Mouse (Mus musculus) embryonic facial prominence, embryonic 14.5 days (tissue): ENCODE data around the gene 1700019N19Rik. TPM values are rescaled to one million over a fixed set of nuclear protein-coding genes. Genes with fewer than 3 reads are reported as not detected.

Source experiments
- ATAC-seq: fragments of 200-750 bp; cut with Nextera tagmentation; 2 replicates; pipeline ENCODE4 v1.8.0; 2017; ENCODE audit warnings: low read depth, moderate number of reproducible peaks, moderate TSS enrichment
- DNase-seq: peaks from one replicate; pipeline ENCODE4 v3.0.0-alpha.2; 2015; ENCODE audit warnings: low spot score
- H3K27ac ChIP-seq: fragments of 300-500 bp; sonication (generic); replicated peaks from 2 replicates; pipeline ENCODE4 v1.5.1; 2014; ENCODE audit warnings: low read depth, mild to moderate bottlenecking, low read length, moderate library complexity
- H3K27me3 ChIP-seq: fragments of 300-500 bp; sonication (generic); replicated peaks from 2 replicates; pipeline ENCODE4 v1.6.1; 2014; ENCODE audit warnings: low read length; ENCODE audit not compliant: control insufficient read depth, insufficient read depth
- H3K36me3 ChIP-seq: fragments of 300-500 bp; sonication (generic); 2 replicates; pipeline ENCODE4 v1.6.1; 2014; ENCODE audit warnings: low read length, mixed read lengths; ENCODE audit not compliant: control insufficient read depth, insufficient read depth
- H3K4me1 ChIP-seq: fragments of 300-500 bp; sonication (generic); 2 replicates; pipeline ENCODE4 v1.6.1; 2014; ENCODE audit warnings: antibody characterized with exemption, low read length; ENCODE audit not compliant: control insufficient read depth, insufficient read depth
- H3K4me2 ChIP-seq: fragments of 300-500 bp; sonication (generic); 2 replicates; pipeline ENCODE4 v1.6.1; 2014; ENCODE audit warnings: low read depth, mild to moderate bottlenecking, low read length, moderate library complexity, mixed read lengths
- H3K4me3 ChIP-seq: fragments of 300-500 bp; sonication (generic); 2 replicates; pipeline ENCODE4 v1.5.1; 2014; ENCODE audit warnings: low read depth, mild to moderate bottlenecking, low read length
- H3K9ac ChIP-seq: fragments of 300-500 bp; sonication (generic); 2 replicates; pipeline ENCODE4 v1.6.1; 2014; ENCODE audit warnings: low read depth, mild to moderate bottlenecking, low read length, moderate library complexity, mixed read lengths
- H3K9me3 ChIP-seq: fragments of 300-500 bp; sonication (generic); 2 replicates; pipeline ENCODE4 v1.6.1; 2016; ENCODE audit warnings: low read length; ENCODE audit not compliant: control insufficient read depth
- WGBS: fragments of 180-500 bp; shearing (Covaris S2); extraction: QIAGEN DNeasy Blood & Tissue Kit; methylation state at CpG from one replicate; pipeline ENCODE4 v1.1.7; 2014; 5-methylcytosine and 5-hydroxymethylcytosine counted together
- polyA plus RNA-seq: library from polyadenylated mRNA; unstranded; fragments of >200 nt; fragmentation: Nextera tagmentation; extraction: Ambion mirVana; gene quantifications from 2 replicates; pipeline ENCODE4 v1.2.1, GENCODE M21; 2014

Gene 1700019N19Rik
- polyA plus RNA-seq, 1 experiment from 2014 or later = not detected

- H3K9ac ChIP-seq = no peak overlapping the region
- no peaks in the 10 kb centered on the region for H3K36me3 ChIP-seq
- no peaks in the 10 kb centered on the region for H3K27me3 ChIP-seq
- ATAC-seq (no peak), DNase-seq (no peak)
- no peak overlapping the region for H3K27ac ChIP-seq
- 56% methylated on average over 2 of the region's 2 CpGs for WGBS
- no peak overlapping the region for H3K4me2 ChIP-seq
- no peaks in the 10 kb centered on the region for H3K9me3 ChIP-seq
- H3K4me1 ChIP-seq = no peaks in the 10 kb centered on the region
- H3K4me3 ChIP-seq = no peak overlapping the region
Observed at GRCm38 (mm10) chr19:58750822-58751221, 43.4 kb downstream of the 1700019N19Rik start.

GRCm38 (mm10) chr19:58747498-58748000 is 46.7 kb downstream of the 1700019N19Rik start:
- 90% methylated on average over 9 of the region's 9 CpGs for WGBS
- Histone ChIP-seq H3K4me2 (no peak overlapping the region), H3K4me1 (no peaks in the 10 kb centered on the region), H3K36me3 (no peaks in the 10 kb centered on the region), H3K27ac (no peak overlapping the region), H3K27me3 (no peaks in the 10 kb centered on the region), H3K4me3 (no peak overlapping the region), H3K9me3 (no peaks in the 10 kb centered on the region), H3K9ac (no peak overlapping the region)
- DNase-seq (no peak), ATAC-seq (no peak)

GRCm38 (mm10) chr19:58743736-58744135 is 50.5 kb downstream of the 1700019N19Rik start:
- Histone ChIP-seq H3K4me1 (no peaks in the 10 kb centered on the region), H3K27me3 (no peaks in the 10 kb centered on the region), H3K4me3 (no peak overlapping the region), H3K9me3 (no peaks in the 10 kb centered on the region), H3K9ac (no peak overlapping the region), H3K36me3 (no peaks in the 10 kb centered on the region), H3K4me2 (no peak overlapping the region), H3K27ac (no peak overlapping the region)
- DNase-seq (no peak), ATAC-seq (no peak)
- WGBS = 67% methylated on average over 4 of the region's 4 CpGs

- no peak for ATAC-seq
- Histone ChIP-seq H3K27me3 (no peaks in the 10 kb centered on the region), H3K4me3 (no peak overlapping the region), H3K9ac (no peak overlapping the region), H3K4me2 (no peak overlapping the region), H3K9me3 (no peaks in the 10 kb centered on the region), H3K36me3 (no peaks in the 10 kb centered on the region), H3K4me1 (no peaks in the 10 kb centered on the region), H3K27ac (no peak overlapping the region)
- 78% methylated on average over 4 of the region's 4 CpGs for WGBS
- DNase-seq = no peak
Observed at GRCm38 (mm10) chr19:58742711-58743110, 51.5 kb downstream of the 1700019N19Rik start.

GRCm38 (mm10) chr19:58741036-58741435 is 53.2 kb downstream of the 1700019N19Rik start:
- no peaks in the 10 kb centered on the region for H3K36me3 ChIP-seq
- no peak for ATAC-seq
- H3K4me2 ChIP-seq = no peak overlapping the region
- no peak overlapping the region for H3K9ac ChIP-seq
- no peaks in the 10 kb centered on the region for H3K9me3 ChIP-seq
- no peak for DNase-seq
- H3K4me3 ChIP-seq = no peak overlapping the region
- H3K4me1 ChIP-seq = no peaks in the 10 kb centered on the region
- 72% methylated on average over 6 of the region's 6 CpGs for WGBS
- H3K27me3 ChIP-seq = no peaks in the 10 kb centered on the region
- no peak overlapping the region for H3K27ac ChIP-seq

- DNase-seq (no peak), ATAC-seq (no peak)
- H3K4me3 ChIP-seq = no peak overlapping the region
- no peak overlapping the region for H3K27ac ChIP-seq
- WGBS = 83% methylated on average over 4 of the region's 4 CpGs
- no peaks in the 10 kb centered on the region for H3K36me3 ChIP-seq
- H3K9ac ChIP-seq = no peak overlapping the region
- no peak overlapping the region for H3K4me2 ChIP-seq
- no peaks in the 10 kb centered on the region for H3K4me1 ChIP-seq
- H3K27me3 ChIP-seq = no peaks in the 10 kb centered on the region
- no peaks in the 10 kb centered on the region for H3K9me3 ChIP-seq
Observed at GRCm38 (mm10) chr19:58738111-58738510, 56.1 kb downstream of the 1700019N19Rik start.

Other genes starting within 250 kb of the 1700019N19Rik start
- not detected in 2 replicates for gene Pnlip, start 142.0 kb downstream of the 1700019N19Rik start, polyA plus RNA-seq
- not detected in 2 replicates for gene Pnliprp1, start 65.6 kb downstream of the 1700019N19Rik start, polyA plus RNA-seq
- not detected in 2 replicates for gene Pnliprp2, start 34.7 kb downstream of the 1700019N19Rik start, polyA plus RNA-seq
- gene Eno4, start 149.0 kb upstream of the 1700019N19Rik start, polyA plus RNA-seq = 1.1 TPM in 2 replicates
- gene Hspa12a, start 149.2 kb upstream of the 1700019N19Rik start, polyA plus RNA-seq = 5.8 and 7.0 TPM in 2 replicates